Mouse (Mus musculus) liver, postnatal 0 days (tissue): ENCODE measurements around the gene Dock1. TPM values are rescaled to one million over a fixed set of nuclear protein-coding genes. Genes with fewer than 3 reads are reported as not detected.

Source experiments
- ATAC-seq: fragments of 200-750 bp; cut with Nextera tagmentation; 2 replicates; pipeline ENCODE4 v1.8.0; 2017; ENCODE audit warnings: mild to moderate bottlenecking, moderate library complexity
- DNase-seq: peaks from one replicate; pipeline ENCODE4 v3.0.0-alpha.2; 2016
- H3K27ac ChIP-seq: fragments of 300-500 bp; sonication (generic); 2 replicates; pipeline ENCODE4 v1.5.1; 2014; ENCODE audit warnings: antibody characterized with exemption, moderate library complexity, mild to moderate bottlenecking, low read depth
- H3K27me3 ChIP-seq: fragments of 300-500 bp; sonication (generic); 2 replicates; pipeline ENCODE4 v1.6.1; 2014; ENCODE audit warnings: low read length, control low read depth, mixed read lengths; ENCODE audit not compliant: insufficient read depth
- H3K36me3 ChIP-seq: fragments of 300-500 bp; sonication (generic); replicated peaks from 2 replicates; pipeline ENCODE4 v1.6.1; 2014; ENCODE audit warnings: mild to moderate bottlenecking, control low read depth, low read length, moderate library complexity, mixed read lengths; ENCODE audit not compliant: insufficient read depth
- H3K4me1 ChIP-seq: fragments of 300-500 bp; sonication (generic); 2 replicates; pipeline ENCODE4 v1.6.1; 2014; ENCODE audit warnings: antibody characterized with exemption, mild to moderate bottlenecking, control low read depth; ENCODE audit not compliant: insufficient read depth
- H3K4me2 ChIP-seq: fragments of 300-500 bp; sonication (generic); 2 replicates; pipeline ENCODE4 v1.6.1; 2014; ENCODE audit warnings: low read depth, mild to moderate bottlenecking, low read length, moderate library complexity, mixed read lengths
- H3K4me3 ChIP-seq: fragments of 300-500 bp; sonication (generic); 2 replicates; pipeline ENCODE4 v1.5.1; 2014; ENCODE audit warnings: low read depth, low read length
- H3K9ac ChIP-seq: fragments of 300-500 bp; sonication (generic); replicated peaks from 2 replicates; pipeline ENCODE4 v1.6.1; 2014; ENCODE audit warnings: mild to moderate bottlenecking, moderate library complexity
- H3K9me3 ChIP-seq: fragments of 300-500 bp; sonication (generic); 2 replicates; pipeline ENCODE4 v1.6.1; 2016; ENCODE audit warnings: mild to moderate bottlenecking, control low read depth, low read length, mixed read lengths
- CTCF ChIP-seq: sonication (generic); IDR thresholded peaks from 2 replicates; pipeline ENCODE4 v1.5.1; 2016; ENCODE audit warnings: antibody characterized with exemption, low read depth
- EP300 ChIP-seq: IDR thresholded peaks from 2 replicates; pipeline ENCODE4 v1.6.1; 2016; ENCODE audit warnings: antibody characterized with exemption, low read depth, mild to moderate bottlenecking
- WGBS: fragments of 180-500 bp; shearing (Covaris S2); extraction: QIAGEN DNeasy Blood & Tissue Kit; methylation state at CpG from one replicate; pipeline ENCODE4 v1.1.7; 2014; ENCODE audit not compliant: insufficient replicate concordance; 5-methylcytosine and 5-hydroxymethylcytosine counted together
- polyA plus RNA-seq: library from polyadenylated mRNA; unstranded; fragments of >200 nt; fragmentation: Nextera tagmentation; extraction: Ambion mirVana; gene quantifications from 2 replicates; pipeline ENCODE4 v1.2.1, GENCODE M21; 2015

Dock1 gene
- polyA plus RNA-seq, 1 experiment from 2014 or later, result 3.2 TPM

GRCm38 (mm10) chr7:134937927-134938609, 267.6 kb downstream of the Dock1 start, which contains the start of gene Fam196a:
Gene Fam196a, minus strand, starts transcription at chr7:134938430.
- no peak within 1 kb of the TSS for H3K27ac ChIP-seq
- DNase-seq (peak; percentile 18), ATAC-seq (no peak)
- 3% methylated on average over 41 of the region's 71 CpGs for WGBS
- TF ChIP-seq EP300 (no peak), CTCF (no peak)
- no peak within 1 kb of the TSS for H3K9ac ChIP-seq
- H3K4me1 ChIP-seq, result peaks cover 5% of the 10 kb centered on the region
- no peaks in the 10 kb centered on the region for H3K9me3 ChIP-seq
- peak within 1 kb of the TSS; percentile 67 for H3K4me2 ChIP-seq
- peaks cover 13% of the 10 kb centered on the region for H3K27me3 ChIP-seq
- H3K4me3 ChIP-seq, result peak within 1 kb of the TSS; percentile 21; the same call in 1 of the 2 replicates
- H3K36me3 ChIP-seq, result no peaks in the 10 kb centered on the region

GRCm38 (mm10) chr7:134941891-134942290, 271.4 kb downstream of the Dock1 start:
- no peak overlapping the region for H3K9ac ChIP-seq
- peaks cover 7% of the 10 kb centered on the region for H3K27me3 ChIP-seq
- H3K9me3 ChIP-seq, result no peaks in the 10 kb centered on the region
- no peak overlapping the region for H3K4me2 ChIP-seq
- H3K4me3 ChIP-seq, result no peak overlapping the region
- WGBS, result 79% methylated on average over 6 of the region's 6 CpGs
- DNase-seq, result no peak
- no peak for ATAC-seq
- no peak for TF ChIP-seq EP300
- 0 out of 2 replicates have a peak, but pooled peaks have one; percentile 11 for TF ChIP-seq CTCF
- peaks cover 5% of the 10 kb centered on the region for H3K4me1 ChIP-seq
- H3K27ac ChIP-seq, result no peak overlapping the region
- H3K36me3 ChIP-seq, result no peaks in the 10 kb centered on the region

GRCm38 (mm10) chr7:134943063-134943462, 272.6 kb downstream of the Dock1 start:
- H3K4me1 ChIP-seq, result no peaks in the 10 kb centered on the region
- H3K9ac ChIP-seq, result no peak overlapping the region
- no peak overlapping the region for H3K27ac ChIP-seq
- no peak overlapping the region for H3K4me2 ChIP-seq
- DNase-seq (no peak), ATAC-seq (no peak)
- no peaks in the 10 kb centered on the region for H3K27me3 ChIP-seq
- 69% methylated on average over 6 of the region's 6 CpGs for WGBS
- TF ChIP-seq EP300, result no peak
- no peak for TF ChIP-seq CTCF
- no peak overlapping the region for H3K4me3 ChIP-seq
- H3K9me3 ChIP-seq, result no peaks in the 10 kb centered on the region
- no peaks in the 10 kb centered on the region for H3K36me3 ChIP-seq

GRCm38 (mm10) chr7:134943701-134944100, 273.2 kb downstream of the Dock1 start:
- Histone ChIP-seq H3K4me1 (no peaks in the 10 kb centered on the region), H3K9ac (no peak overlapping the region), H3K27ac (no peak overlapping the region), H3K36me3 (no peaks in the 10 kb centered on the region), H3K9me3 (no peaks in the 10 kb centered on the region), H3K4me3 (no peak overlapping the region), H3K4me2 (no peak overlapping the region), H3K27me3 (no peaks in the 10 kb centered on the region)
- TF ChIP-seq EP300 (no peak), CTCF (no peak)
- ATAC-seq (no peak), DNase-seq (no peak)
- WGBS, result 68% methylated on average over 7 of the region's 7 CpGs

- H3K4me3 ChIP-seq, result no peak overlapping the region
- no peak overlapping the region for H3K27ac ChIP-seq
- WGBS, result 72% methylated on average over 7 of the region's 7 CpGs
- TF ChIP-seq CTCF, result peak; percentile 27; the same call in 1 of the 2 replicates
- TF ChIP-seq EP300, result no peak
- ATAC-seq (no peak), DNase-seq (no peak)
- no peak overlapping the region for H3K4me2 ChIP-seq
- H3K9me3 ChIP-seq, result no peaks in the 10 kb centered on the region
- H3K4me1 ChIP-seq, result no peaks in the 10 kb centered on the region
- H3K9ac ChIP-seq, result no peak overlapping the region
- H3K27me3 ChIP-seq, result no peaks in the 10 kb centered on the region
- H3K36me3 ChIP-seq, result no peaks in the 10 kb centered on the region
Observed at GRCm38 (mm10) chr7:134945925-134946716, 275.7 kb downstream of the Dock1 start.

- H3K9me3 ChIP-seq, result no peaks in the 10 kb centered on the region
- no peak overlapping the region for H3K4me3 ChIP-seq
- no peaks in the 10 kb centered on the region for H3K36me3 ChIP-seq
- 80% methylated on average over 6 of the region's 6 CpGs for WGBS
- no peaks in the 10 kb centered on the region for H3K4me1 ChIP-seq
- no peak overlapping the region for H3K9ac ChIP-seq
- ATAC-seq (no peak), DNase-seq (no peak)
- TF ChIP-seq EP300 (no peak), CTCF (no peak)
- H3K27ac ChIP-seq, result no peak overlapping the region
- no peaks in the 10 kb centered on the region for H3K27me3 ChIP-seq
- no peak overlapping the region for H3K4me2 ChIP-seq
Observed at GRCm38 (mm10) chr7:134959086-134959485, 288.6 kb downstream of the Dock1 start.
